Mouse (Mus musculus) ES-Bruce4 (cell line): ENCODE measurements around the gene Tmem185b.

Source experiments
- CTCF ChIP-seq: IDR thresholded peaks from one replicate; pipeline ENCODE4 v1.8.1; 2011; ENCODE audit warnings: low read depth, low read length
- EP300 ChIP-seq: IDR thresholded peaks from 2 replicates; pipeline ENCODE4 v1.6.1; 2011; ENCODE audit warnings: low read depth, low read length; ENCODE audit not compliant: insufficient read depth
- POLR2A ChIP-seq: IDR thresholded peaks from one replicate; pipeline ENCODE4 v1.8.1; 2011; ENCODE audit warnings: low read length; ENCODE audit not compliant: insufficient read depth

GRCm38 (mm10) chr1:119505951-119506350 is 20.0 kb upstream of the Tmem185b start:
- TF ChIP-seq POLR2A (no peak), CTCF (no peak), EP300 (no peak)
